Mouse (Mus musculus) right cerebral cortex, postnatal 10 days (tissue): Measurements from ENCODE around the gene Evi2a.

Experiments used
- DNase-seq, 2 experiments: peaks; one replicate each; pipeline ENCODE4 v3.0.0; 2021; ENCODE audit warnings: low spot score in 2 of 2

Gene Evi2a

DNA sequence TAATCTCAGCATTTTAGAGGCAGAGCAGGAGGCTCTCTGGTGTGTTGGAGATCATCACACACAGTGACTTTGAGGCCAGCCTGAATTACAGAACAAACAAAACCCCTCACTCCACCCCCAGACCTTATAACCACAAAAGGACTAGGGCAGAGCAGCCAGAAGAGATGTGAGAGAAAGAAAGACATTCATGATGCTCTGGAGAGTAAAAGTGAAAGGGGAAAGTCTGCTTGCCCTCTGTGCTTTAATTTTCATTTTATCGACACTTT is 6.2 kb downstream of the Evi2a start:
- no peak for DNase-seq

DNA sequence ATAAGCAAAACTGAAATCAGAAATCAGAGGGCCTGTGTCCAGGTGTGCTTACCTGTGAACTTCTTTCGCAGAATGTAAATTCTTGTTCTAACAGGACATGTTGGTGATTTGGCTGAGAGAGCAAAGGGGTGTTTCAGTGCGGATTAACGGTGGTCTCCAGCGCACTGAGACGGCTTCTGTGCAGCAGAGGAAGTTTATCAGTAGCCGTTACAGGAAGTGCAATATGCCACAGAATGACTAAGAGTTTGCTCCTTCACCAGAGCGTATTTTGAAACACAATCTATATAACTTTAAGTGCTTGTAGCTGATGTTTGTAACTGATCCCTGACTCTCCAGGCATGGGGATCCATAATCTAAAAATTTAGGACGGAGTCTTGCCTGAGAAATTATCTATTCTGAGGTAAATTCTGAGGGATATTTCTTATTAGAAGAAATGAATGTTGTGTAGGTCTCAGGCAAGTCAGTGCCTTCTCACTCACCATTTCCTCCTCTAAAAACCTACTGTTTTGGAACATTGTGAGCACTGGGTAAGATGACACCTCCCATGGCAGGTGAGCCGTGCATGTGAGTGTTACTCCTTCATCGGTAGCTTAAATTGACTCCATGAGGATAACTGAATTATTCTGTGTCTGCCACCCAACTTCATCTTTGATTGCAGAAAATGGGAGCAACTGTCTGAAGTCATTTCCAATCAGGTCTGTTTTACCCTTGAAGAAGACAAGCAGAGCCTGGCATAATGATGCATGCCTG is 6.7 kb downstream of the Evi2a start, which contains the start of gene Evi2b:
Evi2b (minus strand) TSS at position 203 of the 750 bp plus-strand sequence.
- DNase-seq, result no peak

DNA sequence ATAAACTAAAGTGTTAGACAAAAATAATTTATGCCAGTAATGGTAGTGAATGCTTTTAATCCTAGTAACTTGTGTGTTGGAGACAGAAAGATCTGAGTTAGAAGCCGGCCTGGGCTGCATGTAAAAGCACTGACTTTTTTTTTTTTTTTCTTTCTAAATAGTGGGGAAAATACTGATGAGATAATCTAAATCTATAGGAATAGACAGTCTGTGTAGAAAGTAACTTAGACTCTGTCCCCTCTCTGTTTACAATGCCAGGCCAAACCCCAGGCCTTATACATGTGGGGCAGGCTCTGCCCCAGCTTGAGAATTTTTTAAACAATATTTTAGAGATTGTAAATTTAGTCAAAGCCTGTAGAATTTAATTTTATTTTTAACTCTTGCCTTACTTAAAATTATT is 7.5 kb downstream of the Evi2a start:
- no peak for DNase-seq

DNA sequence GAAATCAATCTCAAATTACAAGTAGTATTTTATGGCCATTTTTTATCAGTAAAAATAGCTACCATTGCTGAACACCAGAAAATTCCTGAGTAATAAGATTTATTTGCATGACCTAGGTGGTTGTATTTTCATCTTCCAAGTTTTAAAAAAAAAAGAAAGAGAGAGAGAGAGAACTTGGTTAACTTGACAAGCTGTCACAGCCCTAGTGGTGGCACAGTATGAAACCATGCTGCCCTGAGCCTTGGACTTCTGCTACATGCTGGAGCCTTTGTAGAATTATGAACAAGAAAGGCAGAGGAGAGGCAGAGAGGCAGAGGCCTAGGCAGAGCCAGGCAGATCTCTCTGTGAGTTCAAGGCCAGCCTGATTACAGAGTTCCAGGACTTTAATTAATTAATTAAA is 8.5 kb downstream of the Evi2a start:
- no peak for DNase-seq

DNA sequence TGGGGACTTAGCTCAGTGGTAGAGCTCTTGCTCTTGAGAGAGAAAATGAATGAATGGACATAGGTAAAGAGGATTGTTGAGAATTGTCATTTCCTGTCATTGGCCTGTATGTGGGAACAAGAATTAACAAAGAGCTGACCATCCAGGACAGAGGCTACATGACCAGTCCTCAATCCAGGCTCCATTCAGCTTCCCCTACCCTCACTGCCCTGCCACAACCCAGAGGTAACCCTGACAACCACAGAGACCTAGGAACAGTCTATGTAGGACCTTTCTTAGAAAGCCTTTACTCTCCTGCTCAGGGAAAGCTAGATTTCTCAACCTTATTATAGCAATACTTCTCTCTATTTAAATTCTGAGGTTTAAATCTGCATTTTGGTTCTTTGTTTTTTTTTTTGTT is 9.6 kb downstream of the Evi2a start:
- no peak for DNase-seq

DNA sequence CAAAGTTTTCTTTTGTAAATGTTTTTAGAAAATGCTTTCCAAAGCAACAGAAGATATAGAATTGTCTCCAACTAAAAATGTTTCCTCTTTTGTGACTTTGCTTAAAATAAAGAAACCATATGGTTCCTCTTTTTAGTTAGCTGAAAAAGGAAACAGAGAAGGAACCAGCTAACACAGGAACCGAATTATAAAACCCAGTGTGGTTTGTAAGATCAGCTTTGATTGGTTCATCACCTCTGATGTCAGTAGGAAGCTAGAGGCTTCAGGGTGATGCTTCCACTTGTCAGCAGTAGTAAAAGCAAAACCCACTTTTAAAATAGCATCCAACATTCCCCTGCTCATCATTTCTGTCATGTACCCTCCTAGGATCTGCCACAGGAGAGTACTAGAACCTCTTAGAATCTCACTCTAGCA is 10.5 kb downstream of the Evi2a start:
- DNase-seq, result peak in 1 of 2 experiments; percentile 74

DNA sequence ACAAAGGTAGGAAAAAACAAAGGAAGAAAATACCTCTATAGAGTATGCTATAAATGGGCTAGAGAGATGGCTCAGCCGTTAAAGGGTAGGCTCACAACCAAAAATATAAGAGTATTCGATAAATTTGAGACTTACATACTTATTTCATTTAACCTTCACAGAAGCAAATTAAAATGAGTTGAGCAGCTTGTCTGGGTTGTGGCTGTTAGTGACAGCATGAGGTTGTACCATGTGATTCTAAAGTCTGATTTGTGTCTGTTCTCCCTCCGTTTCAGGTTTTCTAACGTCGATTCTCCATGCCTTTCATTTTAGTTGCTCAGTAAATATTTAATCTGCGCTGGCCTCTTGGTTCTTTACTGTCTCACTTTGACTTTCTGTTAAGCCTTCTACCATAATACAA is 11.1 kb downstream of the Evi2a start:
- DNase-seq, result no peak

DNA sequence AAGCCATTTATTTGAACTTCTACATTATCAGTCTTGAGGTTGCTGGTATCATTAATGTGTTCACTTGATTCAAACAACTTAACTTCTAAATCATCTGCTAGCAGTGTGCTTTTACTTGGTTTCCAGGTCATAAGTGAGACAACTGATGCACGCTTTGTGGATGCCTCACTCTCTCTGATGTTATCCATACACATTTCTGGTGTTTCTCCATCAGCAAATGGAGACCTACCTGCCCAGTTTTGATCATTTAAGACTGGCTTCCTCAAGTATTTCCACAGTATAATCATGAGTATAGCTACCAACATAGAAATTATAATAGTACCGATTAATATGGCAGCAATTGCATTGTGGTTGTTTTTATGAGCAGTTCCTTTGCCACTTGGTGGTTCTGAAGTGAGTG is 14.6 kb downstream of the Evi2a start:
- DNase-seq, result no peak

DNA sequence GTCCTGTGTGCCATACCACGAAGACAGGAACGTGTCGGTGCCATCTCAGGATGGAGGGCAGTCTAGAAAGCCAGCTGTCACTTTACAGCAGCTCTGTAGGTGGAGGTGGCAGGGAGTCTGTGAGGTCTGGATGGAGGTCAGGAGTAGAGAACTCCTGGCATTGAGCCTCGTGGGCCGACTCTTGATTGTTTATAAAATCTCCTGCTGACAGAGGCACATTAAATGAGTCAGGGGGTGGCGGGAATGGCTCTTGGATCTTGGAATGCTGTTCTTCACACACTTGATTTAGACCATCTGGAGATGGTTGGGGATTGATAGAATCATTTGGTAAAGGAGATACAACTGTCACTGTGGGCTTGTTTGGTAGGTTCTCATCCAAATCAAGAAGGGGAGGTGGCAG is 15.1 kb downstream of the Evi2a start:
- DNase-seq, result no peak

DNA sequence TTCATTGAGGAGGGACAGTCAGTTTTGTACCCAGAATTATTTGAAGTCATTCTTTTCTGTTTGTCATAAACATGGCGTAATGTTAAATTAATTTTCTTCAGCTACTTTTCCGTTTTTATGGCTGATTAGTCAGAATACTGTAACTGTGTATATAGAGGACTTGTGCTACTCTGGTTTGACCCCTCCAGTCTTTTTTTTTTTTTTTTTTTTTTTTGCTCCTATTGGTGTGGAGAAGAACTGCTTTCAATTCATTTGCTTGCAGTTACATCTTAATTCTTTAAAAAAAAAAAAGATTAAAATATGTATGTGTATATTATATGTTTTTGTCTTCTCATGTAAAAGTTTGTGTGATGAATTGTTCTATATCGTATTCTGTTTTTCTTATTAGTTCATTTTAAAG is 18.4 kb downstream of the Evi2a start:
- DNase-seq, result no peak

DNA sequence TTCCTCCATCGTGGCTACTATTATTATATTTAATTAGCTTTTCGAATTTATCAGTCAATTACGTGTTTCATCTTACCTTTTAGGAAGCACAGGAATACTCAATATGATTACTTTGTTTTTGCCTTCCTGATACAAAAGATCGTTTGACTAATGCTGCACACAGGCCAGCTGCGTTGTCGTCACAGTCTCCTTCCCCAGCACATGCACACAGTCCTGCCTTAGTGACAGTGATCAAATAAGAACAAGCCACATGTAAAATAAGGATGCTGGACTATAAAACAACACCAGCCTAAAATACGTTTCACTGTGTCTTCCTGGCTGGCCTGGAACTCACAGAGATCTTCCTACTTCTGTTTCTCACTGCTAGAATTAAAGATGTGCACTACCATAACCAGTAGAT is 25.9 kb downstream of the Evi2a start:
- DNase-seq, result no peak

DNA sequence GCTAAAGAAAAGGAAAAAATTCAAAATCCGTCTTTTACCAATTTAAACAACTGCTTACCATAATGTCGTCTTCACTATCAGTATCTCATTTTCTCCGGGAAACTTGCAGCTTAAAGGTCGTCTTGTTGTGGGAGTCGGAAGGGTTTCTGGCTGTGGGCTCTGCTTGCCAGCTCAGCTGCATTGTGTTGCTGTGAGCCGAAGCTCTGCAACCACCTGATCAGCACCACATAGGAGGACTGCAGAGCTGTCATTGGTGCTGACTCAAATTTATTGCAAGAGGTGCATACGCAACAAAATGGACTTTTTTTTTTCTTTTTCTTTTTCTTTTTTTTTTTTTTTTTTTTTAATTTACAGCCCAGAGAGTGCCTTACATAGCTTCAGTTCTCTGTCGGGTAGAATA is 26.6 kb downstream of the Evi2a start, which contains the start of gene Omg:
Omg (minus strand) TSS at position 240 of the 400 bp plus-strand sequence.
- DNase-seq, result peak; percentile 81 to 89

DNA sequence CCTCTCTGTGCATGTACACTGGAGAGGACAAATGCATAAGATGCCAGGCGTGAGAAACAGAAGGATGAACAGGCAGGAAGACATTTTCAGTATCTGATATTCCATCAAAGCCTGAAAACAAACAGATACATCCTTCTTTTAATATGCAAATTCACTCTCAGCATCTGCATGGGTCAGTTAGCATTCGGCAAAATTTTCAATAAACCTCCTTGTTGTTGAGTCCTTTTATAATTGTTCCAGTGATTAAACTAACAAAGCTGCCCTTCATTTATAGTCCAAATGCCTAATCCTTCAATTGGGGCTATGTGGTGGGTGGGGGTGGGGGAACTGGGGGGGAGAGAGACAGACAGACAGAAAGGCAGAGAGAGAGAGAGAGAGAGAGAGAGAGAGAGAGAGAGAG is 27.5 kb downstream of the Evi2a start:
- no peak for DNase-seq

DNA sequence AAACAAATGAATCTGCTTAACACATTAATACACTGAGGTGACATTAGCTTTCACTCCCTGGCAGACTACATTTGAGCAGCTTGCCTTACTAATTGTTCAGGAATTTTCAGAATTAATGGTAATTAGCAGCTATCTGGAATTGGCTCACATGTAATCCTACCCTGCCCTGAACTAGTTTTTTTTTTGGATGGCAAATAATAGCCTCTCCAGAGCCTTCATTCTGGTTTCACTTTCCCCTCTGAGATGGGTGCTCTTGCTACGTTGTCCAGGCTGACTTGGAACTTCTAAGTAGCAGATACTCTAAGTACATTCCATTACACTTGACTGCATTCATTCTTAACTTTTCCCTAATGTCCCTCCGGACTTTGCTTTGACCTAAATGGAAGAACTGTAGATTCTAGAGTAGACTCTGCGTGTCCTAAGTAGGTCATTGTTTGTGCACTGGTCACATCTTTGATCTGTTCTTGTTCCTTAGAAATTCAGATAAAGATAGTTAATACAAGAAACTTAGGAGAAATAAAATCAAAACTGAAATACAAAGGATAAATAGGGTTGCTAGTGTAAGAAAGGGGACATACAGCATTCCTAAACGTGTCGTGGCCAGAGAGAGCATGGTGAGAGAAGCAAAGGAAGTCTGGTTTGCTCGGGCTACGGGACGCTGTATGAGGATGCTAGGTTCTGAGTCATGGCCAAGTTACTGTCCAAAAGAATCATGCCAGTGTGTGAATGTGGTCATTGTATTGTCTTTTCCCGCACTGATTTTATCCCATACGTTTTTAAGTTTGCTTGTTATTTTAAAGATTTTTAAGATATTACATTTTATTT is 35.2 kb downstream of the Evi2a start:
- DNase-seq, result no peak

DNA sequence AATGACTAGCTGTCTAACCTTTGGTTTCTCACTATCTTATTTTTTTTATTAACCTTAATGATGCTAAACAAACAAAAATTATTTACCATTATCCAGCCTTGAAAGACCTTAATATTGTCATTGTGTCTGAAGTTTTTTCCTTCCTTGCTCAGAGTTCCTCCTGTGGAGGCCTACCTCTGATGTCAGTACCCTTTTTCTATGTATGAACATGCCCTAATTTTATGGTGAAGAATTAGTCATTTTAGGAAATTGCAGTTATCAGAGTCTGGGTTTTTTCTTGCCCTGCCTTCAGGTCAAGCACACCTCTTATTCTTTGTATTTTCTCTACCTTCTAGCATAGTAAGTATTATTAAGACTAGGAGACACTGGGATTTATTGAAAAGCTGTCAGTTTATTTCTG is 45.7 kb downstream of the Evi2a start:
- DNase-seq, result no peak

DNA sequence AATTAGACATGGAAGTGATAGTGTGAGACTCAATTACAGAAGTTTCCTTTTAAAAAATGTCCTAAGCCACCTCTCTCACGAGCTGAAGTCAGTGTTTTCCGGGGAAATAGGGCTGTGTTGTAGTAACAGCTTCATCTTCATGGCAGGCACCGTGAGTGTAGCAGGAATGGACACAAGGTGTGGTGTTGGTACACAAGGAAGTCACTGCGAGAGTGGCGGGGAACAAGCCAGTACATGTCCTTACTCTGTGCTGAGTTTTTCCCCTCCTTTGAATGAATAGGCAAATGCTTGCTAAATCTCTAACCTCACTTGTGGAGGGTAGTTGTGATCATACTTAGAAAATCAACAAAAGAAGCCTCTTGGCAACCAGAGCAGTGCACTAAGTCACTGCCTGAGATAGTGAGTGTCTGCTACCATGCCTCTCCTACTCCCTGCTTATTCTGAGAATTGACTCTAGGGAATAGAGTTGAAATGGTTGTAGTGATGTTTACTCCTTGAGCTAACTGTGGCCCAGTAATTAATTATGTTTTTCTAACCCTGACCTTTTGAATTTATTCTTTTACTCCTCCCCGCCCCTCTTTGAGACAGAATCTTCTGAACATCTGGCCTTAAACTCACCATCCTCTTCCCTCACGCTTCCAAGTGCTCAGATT is 46.4 kb downstream of the Evi2a start:
- no peak for DNase-seq

DNA sequence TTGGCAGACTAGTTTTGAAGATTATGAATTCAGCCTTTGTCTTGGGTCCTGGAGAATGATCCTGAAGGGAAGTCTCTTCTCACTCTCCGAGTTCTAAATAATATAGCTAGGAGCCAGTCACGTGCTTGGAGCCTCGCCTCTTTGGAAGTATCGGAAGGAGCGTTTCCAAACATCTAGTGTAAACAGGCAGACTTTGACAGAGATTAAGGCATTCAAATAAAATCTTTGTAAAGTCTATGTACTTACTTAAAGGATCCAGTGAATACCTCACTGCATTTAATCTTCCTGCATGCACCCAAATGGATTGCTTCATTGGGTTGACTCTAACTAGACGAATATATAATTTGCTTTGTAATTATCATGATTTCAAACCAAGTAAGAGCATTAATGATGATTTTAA is 47.0 kb downstream of the Evi2a start:
- DNase-seq, result no peak
